Mouse (Mus musculus) C2C12 (cell line): ENCODE results near the gene Dlx5. TPM values are rescaled to one million over a fixed set of nuclear protein-coding genes. Genes with fewer than 3 reads are reported as not detected.

Experiments used
- H3K27me3 ChIP-seq: one replicate; pipeline ENCODE4 v1.6.1; 2011; ENCODE audit not compliant: control insufficient read depth, insufficient read depth, insufficient read length
- H3K36me3 ChIP-seq: one replicate; pipeline ENCODE4 v1.6.1; 2011; ENCODE audit not compliant: control insufficient read depth, insufficient read depth
- H3K4me3 ChIP-seq: one replicate; pipeline ENCODE4 v1.5.1; 2011; ENCODE audit warnings: mild to moderate bottlenecking, control low read depth; ENCODE audit not compliant: poor library complexity, insufficient read depth, severe bottlenecking
- H3K79me2 ChIP-seq: one replicate; pipeline ENCODE4 v1.6.1; 2011; ENCODE audit not compliant: control insufficient read depth, insufficient read depth
- H3K79me3 ChIP-seq: one replicate; pipeline ENCODE4 v1.6.1; 2011; ENCODE audit warnings: low read depth, control low read depth
- H3ac ChIP-seq: one replicate; pipeline ENCODE3; 2011; ENCODE audit warnings: low read depth; ENCODE audit not compliant: control insufficient read depth, insufficient read length
- CEBPB ChIP-seq: IDR thresholded peaks from one replicate; pipeline ENCODE4 v1.6.1; 2011; ENCODE audit warnings: low read depth, mild to moderate bottlenecking, control low read depth, moderate library complexity
- CTCF ChIP-seq: IDR thresholded peaks from one replicate; pipeline ENCODE4 v1.5.1; 2011; ENCODE audit not compliant: control insufficient read depth, insufficient read depth, insufficient read length
- FOSL1 ChIP-seq: IDR thresholded peaks from one replicate; pipeline ENCODE4 v1.8.0; 2011; ENCODE audit warnings: mild to moderate bottlenecking, low read length; ENCODE audit not compliant: poor library complexity, insufficient read depth, severe bottlenecking
- MAX ChIP-seq: IDR thresholded peaks from one replicate; pipeline ENCODE4 v1.6.1; 2011; ENCODE audit warnings: mild to moderate bottlenecking, control low read depth
- MYOD1 ChIP-seq: IDR thresholded peaks from one replicate; pipeline ENCODE4 v1.6.1; 2011; ENCODE audit warnings: low read depth; ENCODE audit not compliant: control insufficient read depth, insufficient read length
- MYOG ChIP-seq: IDR thresholded peaks from one replicate; pipeline ENCODE4 v1.6.1; 2011; ENCODE audit not compliant: control insufficient read depth, insufficient read length; ENCODE audit errors: extremely low read depth
- USF1 ChIP-seq: IDR thresholded peaks from one replicate; pipeline ENCODE4 v1.6.1; 2011; ENCODE audit warnings: low read depth, mild to moderate bottlenecking, control low read depth, moderate library complexity
- long read RNA-seq, 2 experiments: library from polyadenylated mRNA; unstranded; transcript quantifications; one replicate each; pipeline ENCODE4 v2.0.0; 2019 to 2020
- polyA plus RNA-seq: library from polyadenylated mRNA; unstranded; fragments of >200 nt; fragmentation: generic; extraction: Trizol; gene quantifications from one replicate; pipeline ENCODE4 v1.2.1, GENCODE M21; 2012; ENCODE audit warnings: missing spikeins

Dlx5 gene
- not detected for polyA plus RNA-seq
- long read RNA-seq, experiment 1 = 0 reads
- long read RNA-seq, experiment 2 = 0 reads

DNA sequence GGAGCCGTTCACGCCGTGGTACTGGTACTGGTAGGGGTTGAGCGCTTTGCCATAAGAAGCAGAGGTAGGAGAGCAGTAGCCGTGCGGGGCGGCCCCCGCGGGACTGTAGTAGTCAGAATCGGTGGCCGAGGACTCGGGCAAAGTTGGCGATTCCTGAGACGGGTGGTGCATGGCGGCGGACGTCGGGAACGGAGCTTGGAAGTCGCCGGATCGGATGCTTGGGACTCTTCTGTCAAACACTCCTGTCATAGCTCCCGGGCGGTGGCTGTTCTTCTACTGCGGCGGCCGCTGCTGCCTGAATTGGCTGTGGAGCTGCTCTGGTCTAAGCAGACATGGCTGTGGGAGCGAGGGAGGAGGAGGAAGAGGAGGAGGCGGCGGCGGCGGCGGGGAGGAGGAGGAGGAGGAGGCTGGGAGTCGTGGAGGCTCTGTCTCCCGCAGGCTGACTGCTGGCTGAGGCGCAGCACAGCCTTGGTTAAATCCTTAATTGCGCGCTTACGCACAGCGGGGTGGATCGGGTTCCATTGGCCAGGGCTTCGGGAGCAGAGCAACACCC lies at the start of gene Dlx5:
Gene Dlx5 (minus strand): TSS at position 448 of the 553 bp plus-strand sequence.
- TF ChIP-seq USF1 (no peak), MYOG (no peak), CTCF (no peak), FOSL1 (no peak), MYOD1 (no peak), CEBPB (no peak), MAX (no peak)
- Histone ChIP-seq H3K36me3 (no peaks in the 10 kb centered on the region), H3K27me3 (peaks cover 52% of the 10 kb centered on the region)

DNA sequence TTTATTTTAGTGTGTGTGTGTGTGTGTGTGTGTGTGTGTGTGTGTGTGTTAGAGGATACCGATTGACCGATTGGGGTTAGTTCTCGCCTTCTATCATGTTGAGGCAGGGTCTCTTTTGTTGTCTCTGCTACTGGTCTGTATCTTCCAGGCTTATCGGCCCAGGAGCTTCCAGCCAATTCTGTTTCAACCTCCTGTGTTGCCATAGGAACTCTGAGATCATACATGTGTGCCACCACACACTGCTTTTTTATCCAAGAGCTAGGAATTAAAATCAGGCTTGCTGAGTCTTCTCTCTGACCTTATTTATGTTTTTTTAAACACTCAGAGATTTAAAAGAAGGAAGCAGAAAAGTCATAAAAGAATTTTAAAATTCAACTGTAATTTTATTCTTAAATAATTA lies 49.6 kb upstream of the Dlx5 start:
- H3K27me3 ChIP-seq = no peaks in the 10 kb centered on the region
- H3K36me3 ChIP-seq = no peaks in the 10 kb centered on the region
- TF ChIP-seq MYOD1 = no peak
- no peak for TF ChIP-seq USF1
- no peak for TF ChIP-seq MYOG
- TF ChIP-seq CEBPB = no peak
- TF ChIP-seq MAX = no peak
- no peak for TF ChIP-seq CTCF
- TF ChIP-seq FOSL1 = no peak
- no peak overlapping the region for H3K4me3 ChIP-seq
- no peaks in the 10 kb centered on the region for H3K79me2 ChIP-seq
- no peaks in the 10 kb centered on the region for H3K79me3 ChIP-seq
- H3ac ChIP-seq = no peak overlapping the region

More for the DNA sequence above, at the start of gene Dlx5:
- Histone ChIP-seq H3ac (no peak within 1 kb of the TSS), H3K79me3 (no peaks in the 10 kb centered on the region), H3K4me3 (no peak within 1 kb of the TSS), H3K79me2 (no peaks in the 10 kb centered on the region)

DNA sequence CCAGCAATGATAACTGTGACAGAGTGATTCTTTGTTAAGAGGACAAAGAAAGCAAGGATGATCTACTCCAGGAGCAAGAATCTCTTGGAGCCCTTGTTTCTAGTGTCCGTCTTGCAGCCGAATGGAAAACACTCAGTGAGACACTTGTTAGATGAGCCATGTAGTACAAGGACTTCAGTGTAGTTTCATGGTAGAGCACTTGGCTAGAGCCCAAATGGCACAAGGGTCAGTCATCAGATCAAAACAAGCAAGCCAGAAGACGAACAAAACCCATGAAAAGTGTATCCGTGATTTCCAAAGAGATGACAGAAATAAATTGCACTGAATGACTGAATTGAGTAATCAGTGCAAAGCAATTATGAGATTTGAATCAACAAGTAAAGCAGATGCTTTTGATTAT lies 48.9 kb upstream of the Dlx5 start:
- Histone ChIP-seq H3K36me3 (no peaks in the 10 kb centered on the region), H3K79me3 (no peaks in the 10 kb centered on the region), H3K27me3 (no peaks in the 10 kb centered on the region), H3K4me3 (no peak overlapping the region), H3ac (no peak overlapping the region), H3K79me2 (no peaks in the 10 kb centered on the region)
- TF ChIP-seq MYOD1 (no peak), MYOG (no peak), FOSL1 (no peak), MAX (no peak), USF1 (no peak), CTCF (no peak), CEBPB (no peak)

DNA sequence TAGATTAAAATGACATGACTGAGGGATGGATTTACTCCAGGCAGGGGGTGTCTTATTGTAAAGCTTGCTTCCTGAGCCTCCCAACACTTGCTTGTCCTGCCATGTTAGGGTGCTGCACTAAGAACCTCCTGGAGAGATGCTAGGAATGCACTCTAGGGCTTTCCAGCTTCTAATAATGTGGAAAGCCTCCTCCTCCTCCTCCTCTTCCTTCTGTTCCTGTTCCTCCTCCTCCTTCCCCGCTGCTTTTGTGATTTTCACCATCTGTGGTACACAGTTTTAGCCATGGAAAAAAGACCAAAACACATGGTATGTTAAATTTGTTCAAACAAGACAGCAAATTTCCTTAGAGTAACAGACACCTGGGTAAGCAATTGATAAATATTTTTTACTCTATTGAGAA lies 43.4 kb upstream of the Dlx5 start:
- no peak overlapping the region for H3ac ChIP-seq
- no peak overlapping the region for H3K4me3 ChIP-seq
- H3K36me3 ChIP-seq = no peaks in the 10 kb centered on the region
- H3K79me3 ChIP-seq = no peaks in the 10 kb centered on the region
- TF ChIP-seq CTCF (no peak), MAX (no peak), CEBPB (no peak)
- no peaks in the 10 kb centered on the region for H3K27me3 ChIP-seq
- no peaks in the 10 kb centered on the region for H3K79me2 ChIP-seq

DNA sequence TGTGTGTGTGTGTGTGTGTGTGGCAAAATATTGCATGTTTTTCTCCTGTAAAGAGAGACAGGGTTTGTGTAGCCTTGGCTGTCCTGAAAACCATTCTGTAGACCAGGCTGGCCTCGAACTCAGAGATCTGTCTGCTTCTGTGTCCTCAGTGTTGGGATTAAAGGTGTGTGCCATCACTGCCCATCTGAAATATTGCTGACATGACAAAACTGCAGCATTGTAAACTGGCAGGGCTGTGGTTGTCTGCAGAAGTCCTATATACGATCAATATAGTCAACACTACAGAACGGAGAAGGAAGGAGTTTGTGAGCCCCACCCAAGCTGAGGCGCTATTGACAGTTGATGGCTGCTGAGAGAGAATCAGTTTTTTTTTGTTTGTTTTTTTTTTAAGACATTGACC lies 35.4 kb upstream of the Dlx5 start:
- no peaks in the 10 kb centered on the region for H3K79me2 ChIP-seq
- no peak overlapping the region for H3ac ChIP-seq
- H3K79me3 ChIP-seq = no peaks in the 10 kb centered on the region
- H3K36me3 ChIP-seq = no peaks in the 10 kb centered on the region
- TF ChIP-seq MYOG (no peak), USF1 (no peak), FOSL1 (no peak), CTCF (no peak), MAX (no peak), CEBPB (no peak), MYOD1 (no peak)
- H3K27me3 ChIP-seq = peaks cover 3% of the 10 kb centered on the region
- no peak overlapping the region for H3K4me3 ChIP-seq

DNA sequence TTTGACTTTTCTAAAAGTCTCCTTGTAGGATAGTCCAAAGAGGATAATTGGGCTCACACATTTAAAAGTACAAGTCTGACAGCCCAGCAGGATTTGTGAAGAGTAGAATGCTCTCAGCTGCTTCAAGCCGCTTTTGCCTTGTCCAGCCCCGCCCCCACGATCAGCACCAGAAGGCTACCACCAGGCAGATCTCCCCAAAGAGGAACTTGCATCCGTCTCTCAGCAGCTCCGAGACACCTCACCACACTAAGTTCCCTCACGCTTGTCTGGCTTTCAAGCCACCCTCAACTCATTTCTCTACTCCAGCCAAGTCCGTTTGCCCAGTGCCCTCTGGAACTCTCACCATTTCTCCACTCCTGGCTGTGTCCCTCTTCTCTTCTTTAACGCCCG lies 33.6 kb upstream of the Dlx5 start:
- Histone ChIP-seq H3K27me3 (peaks cover 3% of the 10 kb centered on the region), H3K36me3 (no peaks in the 10 kb centered on the region), H3K79me2 (no peaks in the 10 kb centered on the region), H3ac (no peak overlapping the region), H3K4me3 (no peak overlapping the region), H3K79me3 (no peaks in the 10 kb centered on the region)
- TF ChIP-seq MYOG (no peak), USF1 (no peak), MYOD1 (no peak), FOSL1 (no peak), CEBPB (no peak), CTCF (no peak), MAX (no peak)
